Mouse (Mus musculus): ENCODE measurements at regions not wholly inside any gene's neighbourhood (a gene's known extent, or its start where the extent isn't known, plus 50 kb on each side); places are given as distances from the start of the nearest gene placed in this dataset.

DNA sequence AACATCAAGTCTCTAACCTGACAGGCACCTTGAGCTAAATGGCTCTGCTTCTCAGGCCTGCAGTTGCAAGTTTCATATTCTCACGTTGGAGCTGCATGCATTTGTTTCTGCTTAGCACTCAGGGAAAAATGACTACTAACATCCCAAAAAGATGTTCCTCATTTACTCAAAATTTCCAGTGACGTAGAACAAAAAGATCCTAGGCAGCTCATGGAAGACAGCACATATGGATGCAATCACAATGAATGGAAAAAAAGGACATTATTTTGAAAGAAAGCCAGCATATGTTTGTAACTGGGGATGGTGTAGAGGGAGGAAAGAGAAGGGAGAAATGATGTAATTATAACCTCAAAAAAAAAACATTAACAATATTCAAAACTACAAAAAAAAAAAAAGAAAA is 751.2 kb upstream of the Fbxo33 start:
- Histone ChIP-seq H3K27me3 (no peaks in the 10 kb centered on the region), H3K4me2 (replicated peaks) (no peak overlapping the region), H3K36me3 (no peaks in the 10 kb centered on the region), H3K4me1 (no peaks in the 10 kb centered on the region), H3K9me3 (no peaks in the 10 kb centered on the region), H3K9ac (replicated peaks) (no peak overlapping the region), H3K27ac (replicated peaks) (no peak overlapping the region), H3K4me3 (no peak overlapping the region)
- WGBS: 68% methylated on average over 2 of the region's 2 CpGs
- no peak for ATAC-seq (replicated peaks)

GRCm38 (mm10) chr12:59969948-59970347 is 750.4 kb upstream of the Fbxo33 start:
- ATAC-seq (replicated peaks): no peak
- H3K36me3 ChIP-seq: no peaks in the 10 kb centered on the region
- no peak overlapping the region for H3K4me3 ChIP-seq
- no peaks in the 10 kb centered on the region for H3K27me3 ChIP-seq
- no peak overlapping the region for H3K9ac ChIP-seq (replicated peaks)
- H3K9me3 ChIP-seq: no peaks in the 10 kb centered on the region
- no peaks in the 10 kb centered on the region for H3K4me1 ChIP-seq
- WGBS: 58% methylated on average over 2 of the region's 2 CpGs
- no peak overlapping the region for H3K4me2 ChIP-seq (replicated peaks)
- H3K27ac ChIP-seq (replicated peaks): no peak overlapping the region

- no peak overlapping the region for H3K4me3 ChIP-seq
- H3K27me3 ChIP-seq: no peaks in the 10 kb centered on the region
- no peaks in the 10 kb centered on the region for H3K9me3 ChIP-seq
- no peaks in the 10 kb centered on the region for H3K4me1 ChIP-seq
- H3K27ac ChIP-seq (replicated peaks): no peak overlapping the region
- no peak for ATAC-seq (replicated peaks)
- no peak overlapping the region for H3K9ac ChIP-seq (replicated peaks)
- WGBS: 90% methylated on average over 5 of the region's 5 CpGs
- no peak overlapping the region for H3K4me2 ChIP-seq (replicated peaks)
- no peaks in the 10 kb centered on the region for H3K36me3 ChIP-seq
Measured at GRCm38 (mm10) chr12:59967241-59967640, 747.7 kb upstream of the Fbxo33 start.

DNA sequence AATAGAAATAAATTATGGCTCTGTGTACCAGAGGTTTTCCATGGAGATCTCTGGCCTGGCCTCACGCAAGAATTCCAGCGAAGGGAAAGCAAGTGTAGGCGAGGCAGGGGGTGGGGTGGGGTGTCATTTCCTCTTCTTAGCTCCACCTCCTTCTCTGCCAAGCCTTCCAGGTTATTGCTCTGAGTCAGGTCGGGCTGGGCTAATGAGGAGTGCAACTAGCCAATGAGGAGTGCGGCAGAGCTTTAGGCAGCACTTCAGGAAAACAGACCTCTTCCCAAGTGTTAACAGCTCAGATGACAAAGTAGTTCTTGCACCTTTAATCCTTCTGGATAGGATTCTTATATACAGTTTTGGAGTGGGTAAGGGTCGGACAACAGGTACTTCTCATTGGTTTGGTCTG is 741.6 kb upstream of the Fbxo33 start:
- H3K27me3 ChIP-seq: no peaks in the 10 kb centered on the region
- H3K4me3 ChIP-seq: no peak overlapping the region
- H3K27ac ChIP-seq (replicated peaks): no peak overlapping the region
- H3K9ac ChIP-seq (replicated peaks): no peak overlapping the region
- ATAC-seq (replicated peaks): no peak
- H3K36me3 ChIP-seq: no peaks in the 10 kb centered on the region
- 54% methylated on average over 6 of the region's 6 CpGs for WGBS
- no peak overlapping the region for H3K4me2 ChIP-seq (replicated peaks)
- no peaks in the 10 kb centered on the region for H3K9me3 ChIP-seq
- no peaks in the 10 kb centered on the region for H3K4me1 ChIP-seq

- no peaks in the 10 kb centered on the region for H3K9me3 ChIP-seq
- no peaks in the 10 kb centered on the region for H3K36me3 ChIP-seq
- no peak overlapping the region for H3K4me2 ChIP-seq (replicated peaks)
- WGBS: 71% methylated on average over 2 of the region's 2 CpGs
- no peaks in the 10 kb centered on the region for H3K27me3 ChIP-seq
- no peak; the same call in 1 of the 2 replicates for ATAC-seq (replicated peaks)
- 0 out of 2 replicates have a peak overlapping the region, but pooled peaks have one; percentile 39 for H3K27ac ChIP-seq (replicated peaks)
- no peak overlapping the region for H3K4me3 ChIP-seq
- no peaks in the 10 kb centered on the region for H3K4me1 ChIP-seq
- no peak overlapping the region for H3K9ac ChIP-seq (replicated peaks)
Measured at GRCm38 (mm10) chr12:59932471-59932870, 712.9 kb upstream of the Fbxo33 start.

- ATAC-seq (replicated peaks): no peak
- WGBS: 87% methylated on average over 3 of the region's 3 CpGs
- no peak overlapping the region for H3K27ac ChIP-seq (replicated peaks)
- H3K4me1 ChIP-seq: no peaks in the 10 kb centered on the region
- no peak overlapping the region for H3K4me3 ChIP-seq
- no peaks in the 10 kb centered on the region for H3K9me3 ChIP-seq
- no peak overlapping the region for H3K4me2 ChIP-seq (replicated peaks)
- H3K36me3 ChIP-seq: no peaks in the 10 kb centered on the region
- no peak overlapping the region for H3K9ac ChIP-seq (replicated peaks)
- H3K27me3 ChIP-seq: no peaks in the 10 kb centered on the region
Measured at GRCm38 (mm10) chr12:59925071-59925470, 705.5 kb upstream of the Fbxo33 start.

- Histone ChIP-seq H3K36me3 (no peaks in the 10 kb centered on the region), H3K9me3 (no peaks in the 10 kb centered on the region), H3K9ac (replicated peaks) (no peak overlapping the region), H3K4me3 (no peak overlapping the region), H3K27me3 (no peaks in the 10 kb centered on the region), H3K27ac (replicated peaks) (no peak overlapping the region), H3K4me2 (replicated peaks) (no peak overlapping the region), H3K4me1 (no peaks in the 10 kb centered on the region)
- no peak for ATAC-seq (replicated peaks)
Measured at GRCm38 (mm10) chr12:59898931-59899330, 679.4 kb upstream of the Fbxo33 start.

GRCm38 (mm10) chr12:59890973-59891372 is 671.4 kb upstream of the Fbxo33 start:
- Histone ChIP-seq H3K9ac (replicated peaks) (no peak overlapping the region), H3K4me3 (no peak overlapping the region), H3K36me3 (no peaks in the 10 kb centered on the region), H3K4me1 (no peaks in the 10 kb centered on the region), H3K27ac (replicated peaks) (no peak overlapping the region), H3K4me2 (replicated peaks) (no peak overlapping the region), H3K27me3 (no peaks in the 10 kb centered on the region), H3K9me3 (no peaks in the 10 kb centered on the region)
- ATAC-seq (replicated peaks): no peak
- WGBS: 68% methylated on average over 6 of the region's 6 CpGs
